Mouse (Mus musculus): ENCODE data around the gene Maats1.

GRCm38 (mm10) chr16:38286541-38286940 lies 55.4 kb downstream of the Maats1 start:
- TF ChIP-seq POLR2A (IDR thresholded peaks at IDR 0.05; ENCODE audit: extremely low read depth, insufficient read depth, low read length) (no peak), CTCF (IDR thresholded peaks at IDR 0.05; ENCODE audit: extremely low read depth, insufficient read depth, low read length) (no peak)
